Mouse (Mus musculus) right cerebral cortex, postnatal 10 days (tissue): ENCODE measurements around the gene Zfp488.

ENCODE experiments used
- DNase-seq, 2 experiments: peaks; one replicate each; pipeline ENCODE4 v3.0.0; 2021; ENCODE audit warnings: low spot score in 2 of 2

Gene Zfp488

DNA sequence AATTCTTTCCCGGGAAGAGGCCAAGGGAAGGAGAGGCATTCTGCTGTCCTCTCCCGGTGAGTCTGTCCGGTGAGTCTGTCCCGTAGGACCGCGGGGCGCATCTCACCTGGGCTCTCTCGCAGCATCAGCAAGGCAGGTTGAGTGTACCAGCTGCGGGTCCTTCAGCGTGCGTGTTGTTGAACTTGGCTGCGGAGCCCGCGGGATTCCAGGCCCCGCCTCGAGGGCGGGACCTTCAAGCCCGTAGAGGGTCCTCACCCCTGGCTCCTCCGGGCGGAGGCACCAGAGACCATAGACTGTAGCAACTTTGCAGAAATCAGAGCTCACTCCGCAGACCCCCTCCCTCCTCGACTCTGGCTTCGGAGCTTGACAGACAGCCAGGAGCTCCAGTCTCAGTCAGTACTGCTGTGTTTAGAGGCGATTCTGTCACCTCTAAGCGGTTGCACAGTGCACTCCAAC, at the start of gene Zfp488:
Gene Zfp488 (minus strand): TSS at position 161 of the 456 bp plus-strand sequence.
- DNase-seq = peak; percentile 48 to 53

DNA sequence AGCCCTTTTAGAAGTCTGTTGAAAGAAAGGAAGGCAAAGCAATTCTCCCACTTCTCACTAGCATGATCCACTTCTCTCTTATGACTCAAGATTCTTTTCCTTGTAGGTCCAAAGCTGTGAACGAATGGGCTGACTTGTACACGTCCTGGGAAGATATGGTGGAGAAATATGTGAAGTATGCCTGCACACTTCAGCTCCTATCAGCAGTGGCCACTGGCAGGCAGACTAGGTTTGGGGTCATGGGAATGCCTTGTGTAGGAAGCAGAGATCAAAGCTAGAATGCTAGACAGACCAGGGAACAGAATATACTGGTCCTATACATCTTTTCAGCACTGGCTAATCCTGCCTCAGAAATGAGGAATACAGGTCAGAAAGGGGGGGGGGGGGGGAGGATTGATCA, 48.1 kb upstream of the Zfp488 start:
- no peak for DNase-seq

DNA sequence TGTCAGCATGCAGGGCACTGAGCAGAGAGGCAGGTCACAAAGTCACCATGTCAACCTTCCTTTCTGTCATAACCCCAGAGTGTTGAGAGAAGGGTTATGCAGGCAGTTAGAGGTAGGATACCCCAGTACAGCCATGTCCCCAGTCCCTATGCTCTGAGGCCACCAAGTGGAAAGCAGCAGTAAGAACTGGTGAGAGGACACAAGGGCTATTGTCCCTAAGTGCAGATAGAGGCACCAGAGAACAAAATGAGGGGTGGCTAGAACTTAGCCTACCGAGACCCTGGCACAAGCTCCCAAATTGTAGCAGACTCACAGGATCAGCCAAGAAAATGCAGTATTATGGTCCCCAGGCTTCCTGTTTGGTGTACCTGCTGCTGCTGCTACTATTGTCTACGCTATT, 38.4 kb upstream of the Zfp488 start:
- DNase-seq = no peak

DNA sequence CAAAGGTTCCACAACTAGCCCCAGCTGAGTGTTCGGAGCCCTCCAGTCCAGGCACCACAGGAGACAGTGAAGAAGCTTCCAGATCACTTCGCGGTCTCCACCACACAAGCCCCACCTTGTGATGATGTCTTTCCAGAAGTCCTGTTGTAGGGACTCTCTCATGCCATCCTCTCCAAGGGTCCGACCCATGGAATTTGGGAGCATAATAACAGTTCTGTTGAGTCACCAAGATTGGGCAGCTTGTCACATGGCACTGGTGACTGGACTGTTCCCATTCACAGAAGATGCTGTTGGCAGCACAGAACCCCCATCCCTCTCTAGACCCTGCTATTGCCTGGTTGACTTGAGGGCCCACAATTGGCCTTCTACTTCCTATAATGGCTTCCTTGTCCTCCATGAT, 37.8 kb upstream of the Zfp488 start, which contains the start of gene Gm5460:
Gene Gm5460 (plus strand): TSS at position 378 of the 400 bp plus-strand sequence.
- DNase-seq = no peak

DNA sequence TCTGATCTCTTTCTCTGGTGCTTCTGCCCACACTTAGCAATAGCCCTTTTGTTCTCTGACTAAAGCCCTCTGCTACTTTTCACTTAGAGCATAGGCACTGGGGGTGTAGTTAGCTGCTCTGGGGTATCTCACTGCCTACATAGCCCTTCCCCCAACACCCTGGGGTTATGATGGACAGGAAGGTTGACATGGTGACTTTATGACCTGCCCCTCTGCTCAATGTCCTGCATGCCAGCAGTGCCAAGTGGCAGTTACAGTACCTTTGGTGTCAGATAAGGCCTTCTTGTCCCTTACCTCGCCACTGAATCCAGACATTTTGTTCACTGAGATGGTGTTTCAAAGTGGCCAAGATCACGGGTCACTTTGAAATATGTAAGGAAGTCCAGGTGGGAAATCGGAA, 36.5 kb upstream of the Zfp488 start, which contains the start of gene Gm30083:
Gene Gm30083 (minus strand): TSS at position 120 of the 400 bp plus-strand sequence.
- no peak for DNase-seq

DNA sequence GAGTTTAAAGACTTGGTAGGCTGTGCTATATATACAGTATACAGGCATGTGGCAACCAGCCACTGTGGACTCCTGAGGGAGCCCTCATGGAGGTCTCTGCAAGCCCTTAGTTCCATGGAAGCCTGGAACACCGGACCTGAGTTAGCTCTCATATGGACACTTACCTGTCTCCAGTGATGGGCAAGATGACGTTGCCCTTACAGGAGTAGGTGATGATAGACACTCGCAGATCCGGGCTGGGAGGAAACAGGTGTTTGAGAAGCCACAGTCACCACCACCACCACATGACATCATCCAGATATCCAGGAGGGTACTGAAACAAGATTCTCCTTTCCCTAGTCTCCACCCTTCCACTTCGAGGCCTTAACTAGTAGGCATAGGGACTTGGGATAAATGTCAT, 23.8 kb upstream of the Zfp488 start:
- DNase-seq = no peak

DNA sequence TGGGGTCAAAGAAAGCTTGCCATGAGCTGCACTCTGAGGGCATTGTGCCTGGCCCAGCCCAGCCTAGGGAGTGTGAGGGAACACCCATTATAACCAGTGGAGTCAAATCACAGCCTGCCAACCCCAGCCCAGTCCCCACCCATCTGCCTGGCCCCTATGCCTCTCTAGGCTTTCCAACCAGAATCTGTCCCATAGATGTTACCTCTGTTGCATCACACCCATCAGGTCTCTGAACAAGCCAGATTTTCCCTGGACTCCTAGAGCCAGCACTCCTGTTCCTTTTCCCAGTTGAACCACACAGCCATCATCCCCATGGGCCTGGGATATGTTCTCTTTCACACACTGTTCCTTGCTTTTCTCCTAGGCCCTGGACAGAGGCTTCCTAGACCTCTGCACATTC, 22.9 kb upstream of the Zfp488 start:
- no peak for DNase-seq

DNA sequence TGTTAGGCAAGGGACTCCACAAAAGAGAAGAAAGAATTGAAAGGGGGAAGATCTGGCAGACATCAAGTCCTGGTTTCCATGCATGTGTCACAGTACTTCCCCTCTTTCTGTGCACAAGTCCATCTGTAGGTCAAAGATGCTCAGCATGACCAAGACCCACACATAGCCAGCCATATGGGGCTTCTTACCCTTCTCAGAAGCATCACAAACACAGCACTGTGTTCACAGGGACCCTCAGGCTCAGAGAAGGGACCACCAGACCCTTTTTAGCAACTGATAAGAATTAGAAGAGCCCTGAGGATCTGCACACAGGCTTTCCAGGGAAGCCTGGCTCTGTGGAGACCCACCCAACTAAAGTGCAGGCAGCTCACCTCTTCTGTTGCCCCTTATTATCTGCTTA, 21.5 kb upstream of the Zfp488 start:
- no peak for DNase-seq

DNA sequence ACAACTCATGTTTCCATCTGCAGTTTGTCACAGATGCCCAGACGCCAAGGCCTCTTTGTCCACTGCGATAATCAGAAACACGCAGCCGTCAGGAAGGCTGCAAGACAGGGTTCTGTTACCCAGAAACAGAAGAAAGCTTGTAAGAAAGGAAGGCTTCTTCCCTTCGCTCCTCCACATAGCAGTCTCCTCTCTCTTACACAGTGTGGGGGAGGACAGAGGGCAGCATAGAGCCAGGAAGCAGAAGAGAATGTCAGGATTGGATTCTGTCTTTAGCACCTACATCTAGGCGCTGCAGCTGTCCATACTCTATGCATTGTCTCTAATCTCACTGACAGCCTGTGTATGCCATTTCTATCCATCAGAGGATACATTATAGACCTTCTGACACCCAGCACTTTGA, 18.9 kb upstream of the Zfp488 start:
- no peak for DNase-seq

DNA sequence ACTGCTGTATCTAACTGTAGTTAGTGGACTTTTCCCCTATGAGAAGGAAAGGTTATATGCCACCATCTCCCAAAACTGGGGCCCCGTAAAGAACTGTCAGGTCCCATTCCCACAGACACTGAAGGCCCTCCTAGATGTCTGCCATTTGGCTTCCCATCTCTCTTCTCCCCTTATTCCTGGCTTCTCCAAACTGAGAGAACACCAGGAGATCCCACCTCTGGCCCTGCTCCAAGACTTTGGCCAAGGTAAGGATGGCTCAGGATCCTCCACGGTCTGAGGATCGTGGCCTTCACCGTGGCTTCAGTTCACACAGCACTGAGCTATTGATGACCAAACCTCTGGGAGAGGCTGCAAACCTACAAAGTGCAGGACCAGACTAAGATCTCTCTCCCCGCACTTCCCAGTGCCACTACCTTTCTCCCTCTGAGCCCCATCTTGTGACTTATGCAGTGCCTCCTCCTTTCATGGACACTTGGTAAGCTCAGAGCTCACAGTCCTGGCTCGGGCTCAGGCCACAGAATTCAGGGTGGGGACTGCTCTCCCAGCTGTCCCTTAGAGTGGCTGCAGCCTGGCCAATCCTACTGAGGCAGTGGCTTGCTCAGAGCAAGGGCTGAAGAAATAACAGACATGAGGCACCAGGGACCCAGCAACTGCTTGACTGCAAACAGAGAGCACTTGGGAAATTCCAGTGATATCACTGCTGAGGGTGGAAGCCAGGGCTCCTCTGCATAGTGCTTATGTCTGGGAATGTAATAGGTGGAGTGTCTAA, 15.1 kb upstream of the Zfp488 start:
- no peak for DNase-seq

DNA sequence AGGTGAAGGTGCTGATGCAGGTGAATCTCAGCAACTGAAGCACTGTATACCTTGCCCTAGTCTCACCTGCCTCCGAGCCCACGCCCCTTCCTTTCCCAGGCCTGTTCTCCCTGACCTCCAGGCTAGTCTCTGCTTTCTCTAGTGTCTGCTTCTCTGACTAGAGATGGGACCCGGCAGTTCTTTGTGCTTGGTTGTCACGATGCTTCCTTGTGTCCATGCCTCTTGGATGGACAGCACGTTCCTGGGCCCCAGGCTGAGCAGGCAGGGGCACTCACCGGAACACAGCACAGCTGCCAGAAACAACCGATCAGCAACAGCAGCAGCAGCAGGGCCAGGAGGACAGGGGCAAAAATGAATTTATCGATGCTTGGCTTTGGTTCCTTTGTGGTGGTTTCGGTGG, 14.5 kb upstream of the Zfp488 start:
- no peak for DNase-seq

DNA sequence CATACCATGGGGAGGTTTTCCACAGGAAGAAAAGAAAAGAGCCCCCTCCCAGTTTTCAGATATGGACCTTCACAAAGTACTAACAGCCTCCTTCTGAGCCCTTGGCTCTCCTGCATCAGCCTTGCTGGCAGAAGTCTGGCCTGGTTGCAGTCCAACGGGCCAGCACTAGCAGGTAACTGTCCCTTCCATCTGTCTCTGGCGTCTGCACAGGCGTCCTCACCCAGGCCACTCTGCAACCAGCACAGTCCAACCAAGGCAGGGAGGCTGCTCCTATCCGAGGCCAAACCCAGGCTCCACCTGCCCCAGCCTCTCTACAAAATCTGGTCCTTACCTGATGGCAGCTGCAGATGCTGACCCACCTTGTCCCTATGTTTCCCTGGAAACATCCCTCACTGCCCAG, 13.4 kb upstream of the Zfp488 start:
- peak in 1 of 2 experiments; percentile 11 for DNase-seq

DNA sequence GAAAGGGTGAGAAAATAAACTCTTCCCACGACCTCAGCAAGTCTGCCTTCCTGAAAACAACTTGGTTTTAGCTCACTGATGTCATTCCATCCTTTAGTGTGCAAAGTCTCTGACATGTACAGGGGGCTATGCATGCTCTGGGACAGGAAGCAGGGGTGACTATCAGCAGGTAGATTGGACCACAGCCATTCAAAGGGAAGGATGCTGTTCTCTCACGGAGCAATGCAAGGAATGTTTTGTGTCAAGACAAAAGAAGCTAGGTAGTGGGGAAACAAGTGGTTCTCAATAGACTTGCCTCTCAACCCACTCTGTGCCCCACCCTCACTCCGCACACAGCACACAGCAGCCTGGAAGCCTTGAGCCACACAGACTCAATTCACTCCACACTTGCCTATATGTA, 10.6 kb upstream of the Zfp488 start:
- no peak for DNase-seq

DNA sequence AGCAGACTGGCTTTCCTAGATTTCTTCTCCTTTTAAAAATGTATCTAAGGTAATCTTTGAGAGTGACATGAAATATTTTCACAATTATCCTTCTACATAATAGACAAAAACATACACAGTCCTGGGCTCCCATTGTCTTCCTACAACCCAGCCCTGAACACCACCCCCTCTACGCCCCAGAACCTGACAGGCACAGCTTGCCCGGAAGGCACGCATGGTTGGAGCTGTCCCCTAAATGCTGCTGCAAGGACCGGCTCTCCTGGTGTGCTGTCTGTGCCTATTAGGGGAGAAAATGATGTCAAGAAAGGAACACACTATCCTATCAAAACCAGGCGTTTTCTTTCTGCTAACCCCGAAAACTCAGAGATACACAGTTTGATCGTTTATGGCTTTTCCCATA, 816 bp downstream of the Zfp488 start:
- DNase-seq = no peak

DNA sequence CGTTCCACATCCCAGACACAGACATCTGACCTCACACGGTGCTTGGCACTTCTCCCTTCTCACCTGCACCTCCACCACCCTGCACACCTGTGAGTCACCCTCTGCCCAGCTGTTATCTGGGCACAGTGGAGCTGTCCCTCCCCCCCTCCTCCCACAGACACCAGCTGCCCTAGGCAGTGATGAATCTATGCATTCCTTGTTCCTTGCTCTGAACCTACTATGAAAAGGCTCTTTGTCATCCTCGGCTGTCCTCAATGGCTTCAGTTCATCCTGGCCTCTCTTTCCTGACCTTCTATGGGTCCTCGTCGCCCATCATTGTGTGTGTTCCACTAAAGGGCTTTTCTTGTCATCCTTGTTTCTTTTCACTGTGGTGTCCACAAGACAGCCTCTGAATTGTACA, 3.8 kb downstream of the Zfp488 start:
- peak in 1 of 2 experiments; percentile 44 for DNase-seq

DNA sequence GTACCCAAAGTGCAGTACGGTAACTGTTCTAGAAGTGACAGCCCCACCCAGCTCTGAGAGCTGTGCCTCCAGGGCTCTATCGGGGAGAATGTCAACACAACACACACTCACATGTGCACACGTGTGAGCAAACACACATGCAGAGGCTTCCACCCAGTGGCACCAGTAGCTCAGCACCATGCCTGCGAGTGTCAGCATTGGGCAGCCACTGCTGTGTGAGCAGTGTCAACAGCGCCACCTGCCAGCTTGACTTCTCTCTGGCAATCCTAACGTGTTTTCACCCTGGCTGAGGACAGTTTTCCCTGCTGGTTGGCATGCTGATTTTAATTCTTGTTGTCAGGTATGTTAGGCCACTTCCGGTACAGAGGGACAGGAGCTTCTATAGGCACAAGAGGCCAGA, 5.9 kb downstream of the Zfp488 start:
- DNase-seq = no peak

DNA sequence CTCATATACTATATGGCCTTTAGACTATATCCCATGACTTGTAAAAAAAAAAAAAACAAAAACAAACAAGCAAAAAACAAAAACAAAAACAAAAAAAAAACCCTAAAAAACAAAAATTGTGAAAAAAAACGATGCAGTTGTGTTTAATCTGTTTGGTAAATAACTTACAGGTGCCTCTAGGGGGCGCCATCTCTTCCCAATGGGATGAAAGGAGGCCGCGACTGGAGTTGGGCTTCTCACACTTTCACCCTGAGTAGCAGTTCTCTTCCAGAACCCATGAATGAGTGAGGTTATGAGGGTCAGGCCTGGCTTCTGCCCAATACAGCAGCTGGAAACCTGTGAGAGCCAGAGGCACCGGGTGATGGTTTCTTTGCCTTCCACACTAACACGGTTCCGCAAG, 12.9 kb downstream of the Zfp488 start:
- no peak for DNase-seq

DNA sequence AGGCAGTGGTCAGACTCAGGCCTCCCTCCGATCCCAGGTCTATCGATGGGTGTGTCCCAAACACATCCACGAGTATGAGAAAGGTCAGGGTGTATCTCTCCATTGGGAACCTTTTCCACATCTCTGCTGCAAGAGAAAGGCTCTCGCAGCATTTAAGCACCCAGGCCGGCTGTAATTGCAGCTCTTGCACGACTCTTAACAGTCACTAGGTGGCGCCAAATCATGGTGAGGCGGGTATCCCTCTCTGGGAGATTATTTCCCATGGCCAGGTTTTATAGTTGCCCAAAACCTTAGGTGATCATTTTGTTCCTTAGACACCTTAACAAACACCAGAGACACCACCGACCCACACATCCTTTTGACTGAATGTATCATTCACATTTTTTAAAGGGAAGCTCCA, 19.2 kb downstream of the Zfp488 start:
- DNase-seq = peak; percentile 55 to 72

DNA sequence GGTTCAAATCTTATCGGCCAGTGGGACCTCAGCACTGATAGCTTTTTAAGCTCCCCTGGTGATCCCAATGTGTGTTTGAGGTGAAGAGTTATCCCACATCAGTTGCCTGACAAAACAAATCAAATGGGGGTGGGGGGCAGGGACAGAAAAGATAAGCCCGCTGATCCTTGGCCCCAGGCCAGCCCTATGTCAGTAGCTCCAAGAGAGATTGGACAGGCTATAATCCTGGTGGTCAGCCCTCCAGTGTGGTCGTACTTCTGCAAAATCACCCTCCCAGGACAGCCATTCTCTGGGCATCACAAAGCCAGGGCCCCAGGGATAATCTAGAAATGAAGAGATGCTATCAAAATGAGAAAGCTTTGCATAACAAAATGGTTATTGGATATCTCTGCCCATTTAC, 19.7 kb downstream of the Zfp488 start:
- no peak for DNase-seq

DNA sequence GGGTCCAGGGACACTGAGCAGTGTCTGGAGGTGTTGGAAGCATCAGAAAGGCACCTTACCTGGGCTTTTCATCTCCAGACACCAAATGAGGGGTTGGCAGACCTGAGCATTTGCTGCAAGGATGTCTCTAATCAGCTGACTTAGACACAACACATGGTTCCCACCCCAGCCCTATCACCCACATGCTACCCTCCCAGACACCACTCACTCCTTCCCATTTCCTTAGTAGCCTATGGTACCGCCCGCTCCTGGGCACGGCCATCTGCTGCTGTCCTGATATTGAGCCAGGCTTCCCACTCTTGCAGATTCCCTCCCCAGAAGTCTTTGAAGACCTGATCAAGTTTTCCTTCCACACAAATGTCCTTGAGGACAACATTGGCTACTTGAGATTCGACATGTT, 20.4 kb downstream of the Zfp488 start:
- DNase-seq = no peak

DNA sequence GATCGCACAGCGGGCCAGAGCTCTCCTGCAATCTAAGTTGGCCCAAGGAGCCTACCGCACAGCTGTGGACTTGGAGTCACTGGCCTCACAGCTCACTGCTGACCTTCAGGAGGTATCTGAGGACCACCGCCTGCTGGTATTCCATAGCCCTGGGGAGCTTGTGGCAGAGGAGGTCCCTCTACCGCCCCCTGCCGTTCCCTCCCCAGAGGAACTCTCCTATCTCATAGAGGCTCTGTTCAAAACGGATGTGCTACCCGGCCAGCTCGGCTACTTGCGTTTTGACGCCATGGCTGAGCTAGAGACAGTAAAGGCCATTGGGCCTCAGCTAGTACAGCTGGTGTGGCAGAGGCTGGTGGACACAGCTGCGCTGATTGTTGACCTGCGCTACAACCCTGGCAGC, 22.5 kb downstream of the Zfp488 start:
- DNase-seq = no peak

DNA sequence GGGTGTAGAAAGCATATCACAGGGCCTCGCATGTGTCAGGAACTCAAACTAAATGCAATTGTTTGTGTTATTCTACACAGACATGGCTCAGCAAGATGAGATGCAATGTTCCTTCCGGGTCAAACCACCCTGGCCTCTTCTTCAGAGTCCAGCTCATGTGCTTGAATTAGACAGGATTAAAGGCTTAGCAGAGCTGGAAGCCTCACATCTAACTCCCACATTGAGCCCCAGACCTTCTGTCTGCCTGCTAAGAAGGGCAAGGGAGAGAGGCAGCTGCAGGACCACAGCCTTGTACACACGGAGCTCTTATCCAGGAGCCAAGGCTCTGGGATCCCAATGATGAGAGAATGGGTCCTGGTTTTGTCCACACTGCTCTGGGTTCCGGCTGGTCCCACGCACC, 24.8 kb downstream of the Zfp488 start, which contains the start of gene Rbp3:
Gene Rbp3 (plus strand): TSS at position 243 of the 400 bp plus-strand sequence.
- DNase-seq = no peak

DNA sequence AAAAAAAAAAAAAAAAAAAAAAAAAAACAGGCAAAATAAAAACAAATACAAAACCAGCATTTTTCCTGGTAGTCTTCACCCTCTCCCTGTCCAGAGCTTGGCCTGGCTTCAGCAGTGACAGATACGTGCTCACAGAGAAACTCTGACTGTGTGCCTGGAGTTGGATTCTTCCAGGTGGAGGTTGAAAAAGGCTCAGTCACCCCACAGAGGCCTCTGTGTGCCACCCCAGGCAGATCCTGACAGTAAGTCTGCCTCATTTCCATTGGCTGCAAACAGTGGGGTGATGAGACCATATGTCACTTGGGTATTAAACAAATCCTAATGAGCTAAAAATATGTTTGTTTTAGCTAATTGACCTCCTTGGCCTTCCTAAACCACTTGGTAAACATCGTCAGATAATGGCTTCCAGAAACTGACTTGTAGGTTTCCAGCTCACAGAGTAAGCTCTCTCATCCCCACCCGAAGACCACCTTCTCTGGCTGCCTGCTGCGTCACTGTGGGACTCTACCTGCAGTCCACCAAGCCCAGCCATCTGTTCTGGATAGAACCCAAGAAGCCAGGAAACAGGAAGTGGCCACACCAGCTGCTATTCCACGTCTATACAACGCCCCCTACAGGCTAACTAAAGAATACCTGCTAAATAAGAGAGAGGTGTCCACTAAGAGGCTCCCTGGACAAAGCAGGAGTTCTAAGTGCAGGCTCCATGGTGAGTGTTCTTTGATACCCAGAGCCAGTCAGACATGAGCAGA, 26.2 kb downstream of the Zfp488 start:
- no peak for DNase-seq
